Mouse (Mus musculus) CD4-positive, CD25-positive, alpha-beta regulatory T cell (primary cell): ENCODE measurements around the gene Clcnka. TPM values are rescaled to one million over a fixed set of nuclear protein-coding genes. Genes with fewer than 3 reads are reported as not detected.

Experiments
- polyA plus RNA-seq: library from polyadenylated mRNA; unstranded; fragments of 100-300 nt; shearing (Covaris generic); gene quantifications from one replicate; pipeline ENCODE4 v1.2.1, GENCODE M21; 2017

Clcnka gene
- polyA plus RNA-seq: not detected

GRCm38 (mm10) chr4:141398545-141398944, at the start of gene Clcnka:
Gene Clcnka, minus strand, starts transcription at chr4:141398724.

GRCm38 (mm10) chr4:141444451-141445327, 46.2 kb upstream of the Clcnka start, which contains the start of gene Zbtb17:
Gene Zbtb17, plus strand, starts transcription at chr4:141444654.

GRCm38 (mm10) chr4:141435974-141436373, 37.5 kb upstream of the Clcnka start, which contains the start of gene Srarp:
Gene Srarp, minus strand, starts transcription at chr4:141436105.

GRCm38 (mm10) chr4:141420192-141420829, 21.8 kb upstream of the Clcnka start, which contains the start of gene Hspb7:
Gene Hspb7, plus strand, starts transcription at chr4:141420779.

GRCm38 (mm10) chr4:141415924-141416323, 17.4 kb upstream of the Clcnka start, which contains the start of gene Clcnkb:
Gene Clcnkb, minus strand, starts transcription at chr4:141416014.

GRCm38 (mm10) chr4:141367997-141368791, 30.3 kb downstream of the Clcnka start, which contains the start of gene Fam131c:
Gene Fam131c, plus strand, starts transcription at chr4:141368220.

Other genes starting within 250 kb of the Clcnka start
- gene Rsg1, start 184.8 kb downstream of the Clcnka start, polyA plus RNA-seq: 5.5 TPM
- gene Arhgef19, start 159.2 kb downstream of the Clcnka start, polyA plus RNA-seq: not detected
- not detected for gene Epha2, start 97.5 kb downstream of the Clcnka start, polyA plus RNA-seq
- not detected for gene Fam131c, start 30.5 kb downstream of the Clcnka start, polyA plus RNA-seq
- 0.30 TPM for gene Clcnkb, start 17.3 kb upstream of the Clcnka start, polyA plus RNA-seq
- gene Hspb7, start 22.1 kb upstream of the Clcnka start, polyA plus RNA-seq: not detected
- not detected for gene Srarp, start 37.4 kb upstream of the Clcnka start, polyA plus RNA-seq
- gene Zbtb17, start 45.9 kb upstream of the Clcnka start, polyA plus RNA-seq: 36.6 TPM
- gene Spen, start 139.9 kb upstream of the Clcnka start, polyA plus RNA-seq: 40.6 TPM
- 0.19 TPM for gene Fblim1, start 207.4 kb upstream of the Clcnka start, polyA plus RNA-seq
- 0.12 TPM for gene Tmem82, start 219.9 kb upstream of the Clcnka start, polyA plus RNA-seq
- not detected for gene Slc25a34, start 225.1 kb upstream of the Clcnka start, polyA plus RNA-seq